24 mouse cellular contexts compared by ENCODE assay signal in genomic region chr6:39131480-39131879, GRCm38 (mm10). TPM values are rescaled to one million over a fixed set of nuclear protein-coding genes. Genes with fewer than 3 reads are reported as not detected.
DNase-seq lines count a peak whose midpoint lies in the region; TF ChIP-seq lines count a peak whose summit lies in the region.
"Had no signal": no experiment of that assay in that cellular context is flagged by ENCODE, and none has a peak within 500 bp of the region (broad histone marks: within the 10 kb centered on the region; RNA-seq: fewer than 3 reads in every experiment).

No protein-coding gene starts in this region.

- TF ChIP-seq POLR2A in heart, adult 2 months (IDR thresholded peaks at IDR 0.05; ENCODE audit: insufficient read depth, low read depth, low read length), result no peak
- TF ChIP-seq POLR2A in MEL (IDR thresholded peaks at IDR 0.05; ENCODE audit: control insufficient read depth in 1 of 2, insufficient read depth in 1 of 2, low read depth in 1 of 2, low read length in 2 of 2, poor library complexity in 1 of 2), result no peak

- 57% methylated on average over 4 of the region's 4 CpGs for WGBS in heart, adult 2 months

- no peaks in the 10 kb centered on the region for H3K79me2 ChIP-seq in heart, adult 2 months (replicated peaks; ENCODE audit: control insufficient read depth, insufficient read depth, low read length)
- no peaks in the 10 kb centered on the region for H3K79me2 ChIP-seq in MEL (ENCODE audit: control insufficient read depth, insufficient read depth, low read length, poor library complexity)

- H3K27ac ChIP-seq in heart, adult 2 months, result no peak overlapping the region
- H3K27ac ChIP-seq in MEL (ENCODE audit: control insufficient read depth, low read depth, low read length), result no peak overlapping the region
- H3K27ac ChIP-seq: embryonic facial prominence, embryonic 10.5 days; embryonic facial prominence, embryonic 12.5 days; forebrain, embryonic 13.5 days; forebrain, embryonic 15.5 days had no signal

- H3K4me1 ChIP-seq in heart, adult 2 months (ENCODE audit: control insufficient read depth, insufficient read depth, low read length), result no peaks in the 10 kb centered on the region
- H3K4me1 ChIP-seq in MEL (ENCODE audit: control insufficient read depth in 1 of 2, insufficient read depth in 2 of 2, low read length in 2 of 2), result no peaks in the 10 kb centered on the region
- H3K4me1 ChIP-seq: embryonic facial prominence, embryonic 10.5 days; embryonic facial prominence, embryonic 12.5 days; forebrain, embryonic 13.5 days; forebrain, embryonic 15.5 days had no signal

- no peak overlapping the region for H3K4me3 ChIP-seq in heart, adult 2 months
- no peak overlapping the region for H3K4me3 ChIP-seq in MEL (ENCODE audit: control insufficient read depth in 1 of 2, insufficient read depth in 1 of 2, low read depth in 2 of 2, low read length in 2 of 2)
- H3K4me3 ChIP-seq: embryonic facial prominence, embryonic 10.5 days; embryonic facial prominence, embryonic 12.5 days; forebrain, embryonic 13.5 days; forebrain, embryonic 15.5 days had no signal

- H3K9me3 ChIP-seq in MEL (replicated peaks; ENCODE audit: insufficient read depth, low read length), result no peaks in the 10 kb centered on the region
- H3K9me3 ChIP-seq: embryonic facial prominence, embryonic 12.5 days; forebrain, embryonic 15.5 days; G1E had no signal

- peak; percentile 65 for DNase-seq in heart, adult 11 months
- no peak for DNase-seq in heart, adult 2 months
- DNase-seq in ES-CJ7 (ENCODE audit: low read depth, low spot score) (peak; percentile 91), MEL (ENCODE audit: low read depth, low spot score) (peak; percentile 13), ZHBTc4 (ENCODE audit: low read depth, low spot score) (peak; percentile 80)
- no peak for DNase-seq in layer of hippocampus, postnatal 25 days (ENCODE audit: extremely low spot score in 1 of 2, low spot score in 1 of 2)
- DNase-seq in kidney, postnatal 14 days, result no peak
- DNase-seq in thymus, postnatal 10 days (ENCODE audit: low spot score in 2 of 2), result no peak
- DNase-seq: adrenal gland, adult 2 months; adrenal gland, postnatal 10 days; adrenal gland, postnatal 25 days; B cell, adult 2 months; cerebellum, adult 11 months; cerebellum, adult 2 months; cerebellum, adult 9-10 months; cerebellum, postnatal 10 days; cerebellum, postnatal 25 days; forebrain, postnatal 0 days had no signal

- no peak overlapping the region for H3K9ac ChIP-seq in heart, adult 2 months (ENCODE audit: low read depth, low read length)
- no peak overlapping the region for H3K9ac ChIP-seq in MEL (ENCODE audit: control insufficient read depth, low read depth, low read length, poor library complexity, severe bottlenecking)
- H3K9ac ChIP-seq: embryonic facial prominence, embryonic 12.5 days; forebrain, embryonic 13.5 days; forebrain, embryonic 15.5 days; forebrain, postnatal 0 days had no signal

- intact Hi-C loops in heart, adult 2 months (cut with DNase I), result no loop called here

- no peak for TF ChIP-seq CTCF in heart, adult 2 months (IDR thresholded peaks at IDR 0.05)
- TF ChIP-seq CTCF in MEL (IDR thresholded peaks at IDR 0.05 in 2 of 3, conservative IDR thresholded peaks at IDR 0.05 in 1 of 3; ENCODE audit: control insufficient read depth in 1 of 3, insufficient read depth in 1 of 3, low read depth in 2 of 3, low read length in 3 of 3, poor library complexity in 1 of 3, severe bottlenecking in 1 of 3), result no peak

- TF ChIP-seq EP300 in heart, adult 2 months (IDR thresholded peaks at IDR 0.05; ENCODE audit: insufficient read depth, low read depth, low read length), result no peak
- no peak for TF ChIP-seq EP300 in MEL (IDR thresholded peaks at IDR 0.05; ENCODE audit: low read depth in 1 of 2, low read length in 2 of 2)

- no peaks in the 10 kb centered on the region; the same call in 1 of the 2 replicates for H3K36me3 ChIP-seq in heart, adult 2 months (ENCODE audit: control insufficient read depth, insufficient read depth, low read length)
- no peaks in the 10 kb centered on the region for H3K36me3 ChIP-seq in MEL (ENCODE audit: control insufficient read depth in 1 of 2, insufficient read depth in 2 of 2, low read length in 2 of 2)
- H3K36me3 ChIP-seq: G1E had no signal

- H3K27me3 ChIP-seq in heart, adult 2 months (ENCODE audit: control insufficient read depth, insufficient read depth, low read length), result no peaks in the 10 kb centered on the region
- no peaks in the 10 kb centered on the region for H3K27me3 ChIP-seq in MEL (ENCODE audit: control insufficient read depth in 1 of 2, insufficient read depth in 2 of 2, low read length in 2 of 2)
- H3K27me3 ChIP-seq: CH12.LX; embryonic facial prominence, embryonic 12.5 days; forebrain, embryonic 13.5 days; forebrain, embryonic 15.5 days had no signal

- TF ChIP-seq RAD21 in MEL (IDR thresholded peaks at IDR 0.05; ENCODE audit: low read depth, low read length), result no peak

TF ChIP-seq in MEL, 35 proteins besides CTCF, POLR2A, EP300 and RAD21:
- no peak for TF ChIP-seq TAL1 (IDR thresholded peaks at IDR 0.05; ENCODE audit: low read length)
- TF ChIP-seq ZNF384 (IDR thresholded peaks at IDR 0.05; ENCODE audit: low read depth, low read length), result no peak
- TF ChIP-seq MYB (IDR thresholded peaks at IDR 0.05; ENCODE audit: low read depth, low read length), result no peak
- no peak for TF ChIP-seq KAT2A (conservative IDR thresholded peaks at IDR 0.05; ENCODE audit: low read depth, low read length)
- no peak for TF ChIP-seq MEF2A (IDR thresholded peaks at IDR 0.05; ENCODE audit: extremely low read depth, insufficient replicate concordance, low read depth, low read length, poor library complexity, severe bottlenecking)
- TF ChIP-seq TBP (IDR thresholded peaks at IDR 0.05; ENCODE audit: low read depth, low read length), result no peak
- TF ChIP-seq MAFK (IDR thresholded peaks at IDR 0.05; ENCODE audit: borderline replicate concordance, low read depth, low read length), result no peak
- TF ChIP-seq SMC3 (IDR thresholded peaks at IDR 0.05; ENCODE audit: low read depth, low read length), result no peak
- TF ChIP-seq MYC (IDR thresholded peaks at IDR 0.05; ENCODE audit: low read depth, low read length), result no peak
- no peak for TF ChIP-seq JUND (IDR thresholded peaks at IDR 0.05; ENCODE audit: low read depth, low read length)
- TF ChIP-seq NRF1 (IDR thresholded peaks at IDR 0.05; ENCODE audit: insufficient read depth, low read depth, low read length, poor library complexity, severe bottlenecking), result no peak

RNA-seq across cellular contexts. Expression of gene Parp12, which starts 13.3 kb away (rescaled TPM):
- 10 to 100 TPM; 10.6 to 11.5 TPM for total RNA-seq in heart, adult 2 months (2021)
- polyA plus RNA-seq in heart, adult 2 months (2012; rRNA removed), result 18.8 and 29.9 TPM in 2 replicates
- 4.2 and 5.2 TPM in 2 replicates for total RNA-seq in MEL (2012; rRNA removed)
- 1 to 10 TPM in 1 of 2 experiments, not detected in 1; 8.6 TPM for polyA plus RNA-seq in MEL (2012; ENCODE audit: insufficient read depth in 1 of 2, insufficient read length in 2 of 2, low read depth in 1 of 2, low replicate concordance in 2 of 2, missing spikeins in 1 of 2)
- 1 to 10 TPM; 4.6 to 6.0 TPM for total RNA-seq in layer of hippocampus, postnatal 25 days (2021)
- total RNA-seq: G1E had no signal
- polyA plus RNA-seq: G1E had no signal

Comparison
In these comparisons a context has a peak if more than half of its experiments do, and no peak if none do; other contexts are left out.
1. DNase-seq: peak in heart, adult 11 months (single experiment), ES-CJ7 (single experiment), MEL (single experiment) and ZHBTc4 (single experiment); none in heart, adult 2 months (0 of 2), layer of hippocampus, postnatal 25 days (0 of 2), kidney, postnatal 14 days (single experiment) and thymus, postnatal 10 days (0 of 2).